Mouse (Mus musculus): ENCODE measurements around the gene Eps8l1. TPM values are rescaled to one million over a fixed set of nuclear protein-coding genes. Genes with fewer than 3 reads are reported as not detected.
"Not testable (repeated sequence)": the region's sequence is repeated elsewhere in the genome, so short reads cannot be mapped to it uniquely, and the experiment has no call there.

Eps8l1 gene
- total RNA-seq, 2 experiments from 2014 or later, result 7.8 to 9.3 TPM

GRCm38 (mm10) chr7:4508062-4508738, 47.7 kb downstream of the Eps8l1 start:
- DNase-seq (ENCODE audit: low spot score in 2 of 2), result no peak

GRCm38 (mm10) chr7:4508739-4509116, 48.3 kb downstream of the Eps8l1 start:
- no peak for DNase-seq (ENCODE audit: low spot score in 2 of 2)

GRCm38 (mm10) chr7:4509863-4510608, 49.6 kb downstream of the Eps8l1 start:
- DNase-seq (ENCODE audit: low spot score in 2 of 2), result peak; percentile 40

- no peak for DNase-seq (ENCODE audit: low spot score in 2 of 2)
These were observed 51.2 kb downstream of the Eps8l1 start for GRCm38 (mm10) chr7:4511489-4512224.

GRCm38 (mm10) chr7:4513236-4513635, 52.8 kb downstream of the Eps8l1 start:
- no peak for DNase-seq (ENCODE audit: low spot score in 2 of 2)

GRCm38 (mm10) chr7:4513829-4514712, 53.6 kb downstream of the Eps8l1 start:
- no peak for DNase-seq (ENCODE audit: low spot score in 2 of 2)

GRCm38 (mm10) chr7:4515853-4516252, 55.4 kb downstream of the Eps8l1 start:
- DNase-seq (ENCODE audit: low spot score in 2 of 2), result no peak

- no peak for DNase-seq (ENCODE audit: low spot score in 2 of 2)
These were observed 56.0 kb downstream of the Eps8l1 start, which contains the start of gene Tnnt1 for GRCm38 (mm10) chr7:4516332-4517050. TSS of gene Tnnt1 (minus strand) at chr7:4516382.

GRCm38 (mm10) chr7:4518487-4518886, 58.0 kb downstream of the Eps8l1 start:
- no peak for DNase-seq (ENCODE audit: low spot score in 2 of 2)

- no peak for DNase-seq (ENCODE audit: low spot score in 2 of 2)
These were observed 60.9 kb downstream of the Eps8l1 start for GRCm38 (mm10) chr7:4521231-4522003.

- DNase-seq (ENCODE audit: low spot score in 2 of 2), result no peak
These were observed 61.8 kb downstream of the Eps8l1 start for GRCm38 (mm10) chr7:4522292-4522691.

- DNase-seq (ENCODE audit: low spot score in 2 of 2), result no peak
These were observed 63.0 kb downstream of the Eps8l1 start for GRCm38 (mm10) chr7:4523205-4524130.

- not testable (repeated sequence) for DNase-seq (ENCODE audit: low spot score in 2 of 2)
These were observed 63.9 kb downstream of the Eps8l1 start, which contains the start of gene Tnni3 for GRCm38 (mm10) chr7:4524212-4524922. TSS of gene Tnni3 (minus strand) at chr7:4524229.

GRCm38 (mm10) chr7:4526341-4527301, 66.1 kb downstream of the Eps8l1 start:
- DNase-seq (ENCODE audit: low spot score in 2 of 2), result peak in 1 of 2 experiments; percentile 32

- no peak for DNase-seq (ENCODE audit: low spot score in 2 of 2)
These were observed 66.8 kb downstream of the Eps8l1 start for GRCm38 (mm10) chr7:4527302-4527689.

Data from adrenal gland, postnatal 4 days (tissue).